Mouse (Mus musculus): ENCODE data around the gene Atat1. TPM values are rescaled to one million over a fixed set of nuclear protein-coding genes. Genes with fewer than 3 reads are reported as not detected.

Atat1 gene
- polyA plus RNA-seq, 1 experiment from 2014 or later, result 434 TPM

MicroRNA genes within 50 kb of the gene (microRNA counts, 519-probe panel; counts per million panel counts)
- microRNA mmu-miR-1894-3p (51.3 counts per million), microRNA mmu-miR-1894-5p (51.3 counts per million)

Small RNAs within 50 kb of the gene (microRNA-seq; reads per million reads assigned to microRNA genes)
- 1.4 reads per million for gene Gm28033
- not detected for gene Mir1894

Other genes with a start within 250 kb of the Atat1 start
- gene Vars2, start 242.5 kb downstream of the Atat1 start, polyA plus RNA-seq (2015; fragmentation: Nextera tagmentation; extraction: Ambion mirVana), result 11.8 and 14.0 TPM in 2 replicates
- 27.6 and 29.2 TPM in 2 replicates for gene Gtf2h4, start 236.3 kb downstream of the Atat1 start, polyA plus RNA-seq (2015; fragmentation: Nextera tagmentation; extraction: Ambion mirVana)
- 128 and 140 TPM in 2 replicates for gene Ddr1, start 205.5 kb downstream of the Atat1 start, polyA plus RNA-seq (2015; fragmentation: Nextera tagmentation; extraction: Ambion mirVana)
- 8.2 and 9.2 TPM in 2 replicates for gene Ier3, start 88.4 kb downstream of the Atat1 start, polyA plus RNA-seq (2015; fragmentation: Nextera tagmentation; extraction: Ambion mirVana)
- 75.2 and 78.8 TPM in 2 replicates for gene Flot1, start 86.8 kb downstream of the Atat1 start, polyA plus RNA-seq (2015; fragmentation: Nextera tagmentation; extraction: Ambion mirVana)
- 1,714 and 1,822 TPM in 2 replicates for gene Tubb5, start 71.8 kb downstream of the Atat1 start, polyA plus RNA-seq (2015; fragmentation: Nextera tagmentation; extraction: Ambion mirVana)
- 11.0 and 11.3 TPM in 2 replicates for gene Mdc1, start 68.6 kb downstream of the Atat1 start, polyA plus RNA-seq (2015; fragmentation: Nextera tagmentation; extraction: Ambion mirVana)
- 26.4 and 26.9 TPM in 2 replicates for gene Nrm, start 48.8 kb downstream of the Atat1 start, polyA plus RNA-seq (2015; fragmentation: Nextera tagmentation; extraction: Ambion mirVana)
- 26.9 and 30.5 TPM in 2 replicates for gene Ppp1r18, start 44.5 kb downstream of the Atat1 start, polyA plus RNA-seq (2015; fragmentation: Nextera tagmentation; extraction: Ambion mirVana)
- gene Dhx16, start 30.3 kb downstream of the Atat1 start, polyA plus RNA-seq (2015; fragmentation: Nextera tagmentation; extraction: Ambion mirVana), result 28.6 and 35.3 TPM in 2 replicates
- gene 2310061I04Rik, start 12.6 kb downstream of the Atat1 start, polyA plus RNA-seq (2015; fragmentation: Nextera tagmentation; extraction: Ambion mirVana), result 45.8 and 48.7 TPM in 2 replicates
- 46.8 and 54.7 TPM in 2 replicates for gene Mrps18b, start 6.3 kb upstream of the Atat1 start, polyA plus RNA-seq (2015; fragmentation: Nextera tagmentation; extraction: Ambion mirVana)
- gene Ppp1r10, start 6.4 kb upstream of the Atat1 start, polyA plus RNA-seq (2015; fragmentation: Nextera tagmentation; extraction: Ambion mirVana), result 46.0 and 47.2 TPM in 2 replicates
- 96.6 and 103 TPM in 2 replicates for gene Abcf1, start 59.7 kb upstream of the Atat1 start, polyA plus RNA-seq (2015; fragmentation: Nextera tagmentation; extraction: Ambion mirVana)
- 53.6 and 53.7 TPM in 2 replicates for gene Gnl1, start 69.8 kb upstream of the Atat1 start, polyA plus RNA-seq (2015; fragmentation: Nextera tagmentation; extraction: Ambion mirVana)
- gene Prr3, start 70.2 kb upstream of the Atat1 start, polyA plus RNA-seq (2015; fragmentation: Nextera tagmentation; extraction: Ambion mirVana), result 72.8 and 73.5 TPM in 2 replicates
- gene H2-T24, start 110.5 kb upstream of the Atat1 start, polyA plus RNA-seq (2015; fragmentation: Nextera tagmentation; extraction: Ambion mirVana), result 8.8 and 9.5 TPM in 2 replicates
- 3.2 and 3.3 TPM in 2 replicates for gene H2-T23, start 122.8 kb upstream of the Atat1 start, polyA plus RNA-seq (2015; fragmentation: Nextera tagmentation; extraction: Ambion mirVana)
- 6.7 and 7.0 TPM in 2 replicates for gene H2-T22, start 132.7 kb upstream of the Atat1 start, polyA plus RNA-seq (2015; fragmentation: Nextera tagmentation; extraction: Ambion mirVana)
- gene Gm6034, start 132.9 kb upstream of the Atat1 start, polyA plus RNA-seq (2015; fragmentation: Nextera tagmentation; extraction: Ambion mirVana), result not detected in 2 replicates
- not detected in 2 replicates for gene Gm11127, start 148.3 kb upstream of the Atat1 start, polyA plus RNA-seq (2015; fragmentation: Nextera tagmentation; extraction: Ambion mirVana)
- not detected in 2 replicates for gene Gm19684, start 211.6 kb upstream of the Atat1 start, polyA plus RNA-seq (2015; fragmentation: Nextera tagmentation; extraction: Ambion mirVana)
- not detected in 2 replicates for gene Gm7030, start 219.3 kb upstream of the Atat1 start, polyA plus RNA-seq (2015; fragmentation: Nextera tagmentation; extraction: Ambion mirVana)